Mouse (Mus musculus) neural tube, embryonic 11.5 days (tissue): ENCODE measurements around the gene Kif9. TPM values are rescaled to one million over a fixed set of nuclear protein-coding genes. Genes with fewer than 3 reads are reported as not detected.

Source experiments
- ATAC-seq: fragments of 200-750 bp; cut with Nextera tagmentation; 2 replicates; pipeline ENCODE4 v1.8.0; 2017; ENCODE audit warnings: moderate number of reproducible peaks, mild to moderate bottlenecking, moderate TSS enrichment, moderate library complexity; ENCODE audit not compliant: insufficient read depth, low FRiP score, low TSS enrichment
- DNase-seq: peaks from one replicate; pipeline ENCODE4 v3.0.0-alpha.2; 2015; ENCODE audit warnings: low spot score
- H3K27ac ChIP-seq: fragments of 300-500 bp; sonication (generic); 2 replicates; pipeline ENCODE4 v1.5.1; 2014; ENCODE audit warnings: low read depth, mild to moderate bottlenecking, low read length
- H3K27me3 ChIP-seq: fragments of 300-500 bp; sonication (generic); 2 replicates; pipeline ENCODE4 v1.6.1; 2014; ENCODE audit warnings: mild to moderate bottlenecking, low read length, mixed read lengths; ENCODE audit not compliant: control insufficient read depth, insufficient read depth
- H3K36me3 ChIP-seq: fragments of 300-500 bp; sonication (generic); 2 replicates; pipeline ENCODE4 v1.6.1; 2014; ENCODE audit warnings: mild to moderate bottlenecking, low read length, moderate library complexity, mixed read lengths; ENCODE audit not compliant: control insufficient read depth, insufficient read depth
- H3K4me1 ChIP-seq: fragments of 300-500 bp; sonication (generic); 2 replicates; pipeline ENCODE4 v1.6.1; 2014; ENCODE audit warnings: low read length, mixed read lengths; ENCODE audit not compliant: control insufficient read depth, insufficient read depth
- H3K4me2 ChIP-seq: fragments of 300-500 bp; sonication (generic); 2 replicates; pipeline ENCODE4 v1.6.1; 2014; ENCODE audit warnings: low read depth, mild to moderate bottlenecking, moderate library complexity
- H3K4me3 ChIP-seq: fragments of 300-500 bp; sonication (generic); 2 replicates; pipeline ENCODE4 v1.5.1; 2014; ENCODE audit warnings: low read depth, low read length
- H3K9ac ChIP-seq: fragments of 300-500 bp; sonication (generic); 2 replicates; pipeline ENCODE4 v1.6.1; 2014; ENCODE audit warnings: mild to moderate bottlenecking, low read length
- H3K9me3 ChIP-seq: fragments of 300-500 bp; sonication (generic); 2 replicates; pipeline ENCODE4 v1.6.1; 2016; ENCODE audit warnings: low read length; ENCODE audit not compliant: control insufficient read depth
- WGBS: fragments of 180-500 bp; shearing (Covaris S2); extraction: QIAGEN DNeasy Blood & Tissue Kit; methylation state at CpG from one replicate; pipeline ENCODE4 v1.1.7; 2014; 5-methylcytosine and 5-hydroxymethylcytosine counted together
- polyA plus RNA-seq: library from polyadenylated mRNA; unstranded; fragments of >200 nt; fragmentation: Nextera tagmentation; extraction: Ambion mirVana; gene quantifications from 2 replicates; pipeline ENCODE4 v1.2.1, GENCODE M21; 2014

Kif9 gene
- polyA plus RNA-seq, 1 experiment from 2014 or later = 0.89 TPM

DNA sequence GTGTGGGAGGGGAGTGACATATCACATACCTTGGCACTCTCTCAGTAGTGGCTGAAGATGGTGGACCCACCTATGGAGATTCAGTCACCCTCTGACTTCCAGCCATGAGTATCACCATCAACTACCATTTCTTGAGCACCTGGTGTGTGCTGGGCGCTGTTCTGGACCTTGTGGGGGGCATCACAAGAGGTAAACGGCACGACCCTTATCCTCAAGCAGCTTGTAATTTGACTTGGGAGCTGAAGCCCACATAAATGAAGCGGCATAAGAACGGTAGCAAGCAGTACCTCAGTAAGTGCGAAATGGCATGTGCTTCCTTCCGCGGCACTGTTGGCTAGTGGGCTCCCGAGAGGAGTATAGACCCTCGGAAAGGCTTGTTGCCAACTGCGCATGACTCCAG, 1.2 kb downstream of the Kif9 start:
- Histone ChIP-seq H3K9me3 (no peaks in the 10 kb centered on the region), H3K9ac (no peak overlapping the region), H3K27me3 (no peaks in the 10 kb centered on the region; the same call in 1 of the 2 replicates), H3K27ac (no peak overlapping the region), H3K4me3 (no peak overlapping the region), H3K36me3 (no peaks in the 10 kb centered on the region), H3K4me1 (peaks cover 5% of the 10 kb centered on the region; the same call in 1 of the 2 replicates), H3K4me2 (no peak overlapping the region)
- DNase-seq (no peak), ATAC-seq (no peak)
- 55% methylated on average over 11 of the region's 11 CpGs for WGBS

DNA sequence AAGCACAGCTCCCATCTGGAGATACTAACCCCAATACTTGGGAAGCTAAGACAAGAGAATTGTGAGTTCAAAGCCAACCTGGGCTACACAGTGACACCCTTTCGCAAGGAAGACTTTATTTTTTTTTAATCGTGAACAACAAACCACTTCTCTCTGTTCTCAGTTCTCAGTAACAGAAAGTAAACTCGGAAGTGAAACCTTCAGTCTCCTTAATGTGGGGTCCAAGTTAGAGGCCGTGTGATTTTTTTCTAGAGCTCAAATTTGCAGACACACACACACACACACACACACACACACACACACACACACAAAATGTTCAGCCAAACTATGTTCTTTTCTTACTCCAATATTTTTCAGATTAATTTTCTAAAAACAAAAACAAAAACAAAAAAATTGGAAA, 1.9 kb downstream of the Kif9 start:
- WGBS = 80% methylated on average over 4 of the region's 4 CpGs
- Histone ChIP-seq H3K4me3 (no peak overlapping the region), H3K27ac (no peak overlapping the region), H3K4me1 (peaks cover 5% of the 10 kb centered on the region; the same call in 1 of the 2 replicates), H3K9ac (no peak overlapping the region), H3K36me3 (no peaks in the 10 kb centered on the region), H3K9me3 (no peaks in the 10 kb centered on the region), H3K4me2 (no peak overlapping the region), H3K27me3 (no peaks in the 10 kb centered on the region; the same call in 1 of the 2 replicates)
- ATAC-seq = no peak
- no peak for DNase-seq

DNA sequence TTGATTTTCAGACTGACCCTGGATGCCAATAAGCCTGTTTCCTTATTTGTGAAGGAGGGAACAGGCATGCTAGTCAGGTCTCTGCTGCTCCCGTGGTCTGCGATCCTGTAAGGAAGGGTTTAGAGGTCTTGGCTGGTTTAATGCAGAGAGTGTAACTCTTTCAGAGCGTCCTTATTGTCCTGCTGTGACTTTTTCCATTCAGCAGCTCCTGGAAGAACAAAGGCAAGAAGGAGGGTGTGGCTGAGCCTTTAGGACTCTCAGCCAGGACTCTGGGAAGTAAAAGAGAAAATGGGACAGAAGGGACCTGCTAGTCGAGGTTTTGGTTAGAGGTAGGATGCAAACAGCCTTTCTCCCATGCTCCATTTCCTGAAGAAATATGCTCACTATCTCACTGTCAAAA, 12.1 kb downstream of the Kif9 start:
- DNase-seq (no peak), ATAC-seq (no peak)
- H3K9me3 ChIP-seq = 0 out of 2 replicates have a peak, but pooled peaks cover 6% of the 10 kb centered on the region
- no peak overlapping the region for H3K9ac ChIP-seq
- H3K4me3 ChIP-seq = no peak overlapping the region
- no peaks in the 10 kb centered on the region for H3K27me3 ChIP-seq
- H3K27ac ChIP-seq = no peak overlapping the region
- no peaks in the 10 kb centered on the region for H3K4me1 ChIP-seq
- 26% methylated on average over 4 of the region's 4 CpGs for WGBS
- no peaks in the 10 kb centered on the region for H3K36me3 ChIP-seq
- H3K4me2 ChIP-seq = no peak overlapping the region

DNA sequence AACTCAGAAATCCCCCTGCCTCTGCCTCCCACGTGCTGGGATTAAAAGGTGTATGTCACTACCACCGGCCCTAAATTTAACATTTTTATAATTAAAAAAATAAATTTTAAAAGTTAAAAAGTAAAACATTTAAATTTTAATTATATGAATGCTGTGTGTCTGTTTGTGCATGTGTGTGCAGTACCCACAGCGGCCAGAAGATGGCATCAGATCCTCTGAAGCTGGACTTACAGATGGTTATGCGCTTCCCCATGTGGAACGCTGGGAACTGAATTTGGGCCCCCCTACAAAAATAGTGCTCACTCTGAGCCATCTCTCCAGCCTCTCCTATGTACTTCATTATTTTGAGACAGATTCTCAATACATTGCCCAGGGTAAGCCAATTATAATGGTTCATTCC, 14.2 kb downstream of the Kif9 start:
- ATAC-seq (no peak), DNase-seq (no peak)
- 63% methylated on average over 5 of the region's 5 CpGs for WGBS
- H3K9ac ChIP-seq = no peak overlapping the region
- 0 out of 2 replicates have a peak, but pooled peaks cover 6% of the 10 kb centered on the region for H3K9me3 ChIP-seq
- H3K4me2 ChIP-seq = no peak overlapping the region
- no peaks in the 10 kb centered on the region for H3K27me3 ChIP-seq
- no peaks in the 10 kb centered on the region for H3K4me1 ChIP-seq
- no peaks in the 10 kb centered on the region for H3K36me3 ChIP-seq
- H3K4me3 ChIP-seq = no peak overlapping the region
- H3K27ac ChIP-seq = no peak overlapping the region

DNA sequence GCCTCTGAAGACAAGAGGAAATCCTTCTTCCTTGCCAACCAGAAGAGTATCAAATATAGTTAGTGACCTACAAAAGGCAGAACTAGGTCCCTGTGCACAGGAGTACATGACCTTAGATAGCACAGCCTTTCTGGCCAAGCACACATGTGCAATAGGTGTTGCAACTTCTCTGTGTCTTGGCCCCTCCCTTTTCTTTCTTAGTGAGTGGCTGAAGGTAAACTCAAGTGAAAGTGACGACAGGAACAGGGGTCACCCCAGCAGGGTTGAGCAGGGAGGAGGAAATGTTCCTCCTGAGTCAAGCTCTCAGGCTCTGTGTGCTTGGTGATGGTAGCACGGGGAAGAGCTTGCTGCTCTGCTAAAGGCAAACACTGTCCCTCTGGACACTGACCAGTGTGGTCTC, 49.0 kb downstream of the Kif9 start:
- no peaks in the 10 kb centered on the region for H3K4me1 ChIP-seq
- H3K27me3 ChIP-seq = no peaks in the 10 kb centered on the region
- WGBS = 59% methylated on average over 2 of the region's 2 CpGs
- no peak overlapping the region for H3K27ac ChIP-seq
- no peak overlapping the region for H3K9ac ChIP-seq
- H3K36me3 ChIP-seq = no peaks in the 10 kb centered on the region
- no peak overlapping the region for H3K4me2 ChIP-seq
- ATAC-seq (no peak), DNase-seq (no peak)
- H3K9me3 ChIP-seq = no peaks in the 10 kb centered on the region
- H3K4me3 ChIP-seq = no peak overlapping the region

DNA sequence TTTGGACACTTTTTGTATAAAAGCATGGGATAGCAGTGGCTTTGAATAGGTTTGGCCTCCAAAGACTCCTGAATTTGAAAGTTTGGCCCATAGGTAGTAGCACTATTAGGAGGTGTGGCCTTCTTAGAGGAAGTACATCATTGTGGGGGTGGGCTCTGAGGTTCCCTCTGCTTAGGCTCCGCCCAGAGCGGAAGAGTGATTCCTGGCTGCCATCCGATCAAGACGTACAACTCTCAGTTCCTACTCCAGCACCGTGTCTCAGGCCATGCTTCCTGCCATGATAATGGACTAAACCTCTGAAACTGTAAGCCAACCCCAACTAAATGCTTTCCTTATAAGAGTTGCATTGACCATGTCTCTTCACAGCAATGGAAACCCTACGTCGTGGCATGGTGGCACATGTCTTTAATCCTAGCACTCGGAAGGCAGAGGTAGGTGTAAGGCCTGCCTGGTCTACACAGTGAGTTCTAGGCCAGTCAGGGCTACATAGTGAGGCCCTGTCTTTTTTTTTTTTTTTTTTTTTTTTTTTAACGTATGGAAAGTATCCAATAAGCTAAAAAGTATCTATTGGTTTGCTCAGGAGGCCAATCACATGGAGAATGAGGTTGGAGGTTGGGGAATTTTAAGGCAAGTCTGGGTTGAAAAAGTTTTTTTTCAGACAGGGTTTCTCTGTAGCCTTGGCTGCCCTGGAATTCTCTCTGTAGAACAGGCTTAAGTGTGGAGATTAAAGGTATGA, 52.4 kb downstream of the Kif9 start:
- WGBS = 36% methylated on average over 9 of the region's 9 CpGs
- ATAC-seq (no peak), DNase-seq (no peak)
- Histone ChIP-seq H3K9ac (no peak overlapping the region), H3K4me3 (no peak overlapping the region), H3K36me3 (no peaks in the 10 kb centered on the region), H3K27me3 (no peaks in the 10 kb centered on the region), H3K4me2 (no peak overlapping the region), H3K4me1 (peaks cover 4% of the 10 kb centered on the region; the same call in 1 of the 2 replicates), H3K27ac (no peak overlapping the region), H3K9me3 (no peaks in the 10 kb centered on the region)

DNA sequence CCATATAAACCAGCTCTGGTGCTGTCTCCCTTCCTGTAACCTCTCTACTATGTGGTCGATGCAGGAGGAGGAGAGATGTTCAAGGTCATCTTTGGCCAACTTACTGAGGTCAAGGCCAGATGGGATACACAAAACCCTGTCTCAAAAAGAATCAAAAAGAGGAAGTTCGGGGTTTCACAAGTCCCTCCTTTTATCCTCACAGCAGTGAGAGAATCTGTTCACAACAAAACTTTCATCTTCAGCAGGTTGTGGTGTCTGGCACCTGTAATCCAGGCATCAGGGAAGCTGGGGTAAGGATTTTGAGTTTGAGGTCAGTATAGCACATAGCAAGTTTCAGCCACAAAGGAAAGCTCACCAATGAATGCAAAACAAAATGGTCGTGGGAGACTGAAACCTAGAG, 53.9 kb downstream of the Kif9 start:
- H3K9me3 ChIP-seq = no peaks in the 10 kb centered on the region
- H3K9ac ChIP-seq = no peak overlapping the region
- no peaks in the 10 kb centered on the region for H3K36me3 ChIP-seq
- no peak overlapping the region for H3K27ac ChIP-seq
- H3K4me1 ChIP-seq = peaks cover 9% of the 10 kb centered on the region; the same call in 1 of the 2 replicates
- no peak for DNase-seq
- no peaks in the 10 kb centered on the region for H3K27me3 ChIP-seq
- no peak for ATAC-seq
- H3K4me2 ChIP-seq = no peak overlapping the region
- no peak overlapping the region for H3K4me3 ChIP-seq
- 79% methylated on average over 3 of the region's 3 CpGs for WGBS

DNA sequence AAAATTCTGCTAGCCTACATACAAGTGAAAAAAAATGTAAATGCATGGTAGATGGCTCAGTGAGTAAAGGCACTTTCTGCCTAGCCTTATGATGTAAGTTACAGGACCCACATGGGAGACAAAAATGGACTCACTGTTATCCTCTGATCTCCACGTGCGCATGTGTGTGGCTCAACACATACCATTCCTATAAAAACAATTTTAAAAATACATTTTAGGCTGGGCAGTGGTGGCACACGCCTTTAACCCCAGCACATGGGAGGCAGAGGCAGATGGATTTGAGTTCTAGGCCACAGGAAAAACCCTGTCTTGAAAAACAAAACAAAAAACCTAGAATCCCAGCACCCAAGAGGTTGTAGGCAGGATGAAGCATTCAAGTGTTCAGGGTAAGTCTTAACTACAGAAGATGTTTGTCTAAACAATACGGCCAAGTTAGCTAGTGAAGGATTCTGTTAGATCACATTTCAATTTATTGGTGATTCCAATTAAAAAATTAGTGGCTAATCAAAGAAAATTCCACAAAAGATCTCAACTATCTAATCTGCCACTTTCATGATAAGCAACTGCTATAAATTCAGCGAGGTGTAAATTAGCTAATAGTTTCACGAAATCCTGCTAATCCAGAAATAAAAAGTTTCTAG, 54.5 kb downstream of the Kif9 start:
- Histone ChIP-seq H3K36me3 (no peaks in the 10 kb centered on the region), H3K4me3 (peak overlapping the region; percentile 96), H3K27me3 (no peaks in the 10 kb centered on the region), H3K27ac (peak overlapping the region; percentile 99; the same call in 1 of the 2 replicates), H3K9me3 (no peaks in the 10 kb centered on the region), H3K9ac (no peak overlapping the region), H3K4me2 (peak overlapping the region; percentile 43), H3K4me1 (peaks cover 9% of the 10 kb centered on the region; the same call in 1 of the 2 replicates)
- WGBS = 29% methylated on average over 6 of the region's 6 CpGs
- no peak for ATAC-seq
- DNase-seq = no peak
